Mouse (Mus musculus) lung, postnatal 36 days (tissue): ENCODE results near the gene B230118H07Rik.

Experiments
- DNase-seq: peaks from one replicate; pipeline ENCODE4 v3.0.0; 2022; ENCODE audit warnings: mixed read lengths

The B230118H07Rik gene

DNA sequence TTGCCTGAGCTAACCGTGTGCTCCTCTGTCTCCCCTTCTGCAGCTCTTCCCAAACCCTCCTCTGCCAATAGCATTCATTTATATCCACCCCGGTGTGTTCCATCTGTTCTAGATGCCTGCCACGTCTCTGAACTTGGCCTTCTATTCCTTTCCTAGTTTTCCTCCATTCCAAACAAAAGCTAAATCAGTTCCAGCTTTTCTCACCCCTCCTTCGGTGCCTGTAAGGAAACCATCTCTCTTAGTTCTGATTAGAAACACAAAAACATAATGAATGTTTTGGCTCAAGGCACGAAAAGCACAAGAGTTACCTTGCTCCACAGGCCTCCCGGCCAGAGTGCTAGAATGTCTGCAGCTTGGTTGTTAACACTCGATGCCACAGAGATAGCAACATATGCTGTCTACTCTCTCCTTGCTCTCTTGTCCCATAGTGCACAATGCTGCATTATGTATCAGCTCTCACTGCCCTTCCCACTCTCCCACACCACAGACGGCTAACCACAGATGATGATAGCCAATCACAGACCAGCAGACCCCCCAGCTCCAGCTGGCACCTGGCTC is at the start of gene B230118H07Rik, which contains the start of gene Rag1:
B230118H07Rik (minus strand) TSS at position 419 of the 558 bp plus-strand sequence.
Rag1 (minus strand) TSS at position 388 of the 558 bp plus-strand sequence.
- no peak for DNase-seq

GRCm38 (mm10) chr2:101695584-101695983 is 46.3 kb upstream of the B230118H07Rik start:
- DNase-seq, result no peak

DNA sequence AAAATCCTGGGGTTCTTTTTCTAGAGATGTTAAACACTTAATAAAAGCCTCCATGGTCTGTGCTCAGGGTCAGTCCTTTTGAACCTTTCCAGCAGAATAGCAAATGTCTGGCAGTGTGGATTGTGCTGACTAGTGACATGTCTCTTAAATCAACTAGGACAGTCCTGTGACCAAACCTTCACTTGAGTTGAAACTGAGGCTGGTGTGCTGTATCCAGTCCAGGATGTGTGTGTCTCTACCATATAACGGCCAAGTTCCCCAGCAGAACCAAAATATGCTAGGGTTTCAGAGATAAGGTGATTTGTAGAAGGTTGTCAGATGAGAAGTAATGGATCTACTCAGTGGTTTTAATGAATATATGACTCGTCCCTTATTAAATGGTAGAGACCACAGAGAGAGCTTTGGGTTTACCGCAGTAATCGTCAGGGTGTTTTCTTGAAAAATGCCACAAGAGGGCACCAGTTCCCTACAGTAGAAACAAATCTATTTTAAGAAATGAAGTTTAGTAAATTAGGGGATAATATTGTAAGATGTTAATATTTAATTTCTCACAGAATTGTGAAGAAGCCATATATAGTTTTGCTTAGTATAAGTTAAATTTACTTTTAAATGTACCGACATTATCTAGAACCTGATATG is 44.4 kb upstream of the B230118H07Rik start:
- peak; percentile 47 for DNase-seq

DNA sequence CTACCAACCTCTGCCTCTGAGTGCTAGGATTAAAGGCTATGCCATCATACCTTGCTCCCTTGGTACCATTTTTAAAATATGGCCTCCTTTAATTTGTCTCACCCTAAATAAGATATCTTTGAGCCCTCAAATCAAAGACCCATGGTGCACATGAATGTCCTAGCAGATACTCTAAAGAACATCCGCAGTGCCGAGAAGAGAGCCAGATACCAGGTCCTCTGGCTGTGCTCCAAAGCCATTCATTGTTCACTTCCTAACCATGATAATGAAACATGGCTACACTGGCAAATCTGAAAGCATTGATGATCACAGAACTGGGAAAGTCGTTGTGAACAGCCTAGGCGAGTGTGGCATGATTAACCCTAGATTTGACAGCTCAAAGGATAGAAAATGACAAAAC is 43.7 kb upstream of the B230118H07Rik start:
- no peak for DNase-seq

DNA sequence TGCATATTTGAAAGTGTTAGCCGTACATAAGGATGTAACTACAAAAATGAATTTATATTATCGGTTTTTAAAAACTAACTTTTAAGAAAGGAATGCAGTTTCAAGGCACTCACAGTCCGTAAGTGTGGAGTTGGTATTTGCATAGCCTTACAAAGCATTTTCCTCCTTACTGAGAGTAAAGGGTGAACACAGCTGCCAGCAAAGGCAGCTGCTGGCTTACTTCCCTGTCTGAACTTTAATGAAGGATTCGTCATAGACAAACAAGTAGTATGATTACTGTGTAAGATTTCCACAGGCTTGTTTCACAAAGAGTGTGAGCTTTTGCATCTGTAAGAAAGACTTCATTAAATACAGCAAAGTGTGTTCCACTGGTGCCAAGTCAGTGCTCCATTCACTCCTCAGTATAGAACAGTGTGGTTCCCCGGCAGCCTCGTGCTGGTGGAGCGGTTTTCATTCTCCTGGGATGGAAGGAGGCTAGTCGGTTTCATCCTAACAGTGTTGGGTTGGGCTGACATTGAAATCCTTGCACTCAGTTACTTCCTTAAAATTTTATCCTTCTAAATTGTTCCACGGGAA is 41.0 kb upstream of the B230118H07Rik start:
- peak; percentile 43 for DNase-seq

DNA sequence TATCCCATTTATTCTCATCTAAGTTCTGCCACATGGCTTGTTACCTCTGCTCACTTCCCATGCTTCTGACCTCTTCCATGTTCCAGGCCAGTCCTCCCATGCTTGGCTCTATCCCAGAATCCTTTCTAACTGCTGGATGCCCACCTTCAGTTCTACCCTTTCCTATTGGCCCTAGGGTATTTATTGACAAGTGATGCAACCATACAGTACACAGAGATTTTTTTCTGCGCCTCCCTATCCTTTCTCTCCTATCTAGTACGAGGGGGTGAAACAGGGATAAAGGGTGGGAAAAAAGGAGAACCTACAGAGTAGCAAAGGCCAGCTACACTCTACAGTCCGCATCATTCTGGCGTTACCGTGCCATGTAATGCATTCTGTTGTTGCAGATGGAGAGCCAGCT is 38.7 kb upstream of the B230118H07Rik start:
- no peak for DNase-seq

GRCm38 (mm10) chr2:101684421-101684820 is 35.1 kb upstream of the B230118H07Rik start:
- DNase-seq, result no peak

- DNase-seq, result peak; percentile 28
These were observed 29.9 kb upstream of the B230118H07Rik start for GRCm38 (mm10) chr2:101679164-101679784.

DNA sequence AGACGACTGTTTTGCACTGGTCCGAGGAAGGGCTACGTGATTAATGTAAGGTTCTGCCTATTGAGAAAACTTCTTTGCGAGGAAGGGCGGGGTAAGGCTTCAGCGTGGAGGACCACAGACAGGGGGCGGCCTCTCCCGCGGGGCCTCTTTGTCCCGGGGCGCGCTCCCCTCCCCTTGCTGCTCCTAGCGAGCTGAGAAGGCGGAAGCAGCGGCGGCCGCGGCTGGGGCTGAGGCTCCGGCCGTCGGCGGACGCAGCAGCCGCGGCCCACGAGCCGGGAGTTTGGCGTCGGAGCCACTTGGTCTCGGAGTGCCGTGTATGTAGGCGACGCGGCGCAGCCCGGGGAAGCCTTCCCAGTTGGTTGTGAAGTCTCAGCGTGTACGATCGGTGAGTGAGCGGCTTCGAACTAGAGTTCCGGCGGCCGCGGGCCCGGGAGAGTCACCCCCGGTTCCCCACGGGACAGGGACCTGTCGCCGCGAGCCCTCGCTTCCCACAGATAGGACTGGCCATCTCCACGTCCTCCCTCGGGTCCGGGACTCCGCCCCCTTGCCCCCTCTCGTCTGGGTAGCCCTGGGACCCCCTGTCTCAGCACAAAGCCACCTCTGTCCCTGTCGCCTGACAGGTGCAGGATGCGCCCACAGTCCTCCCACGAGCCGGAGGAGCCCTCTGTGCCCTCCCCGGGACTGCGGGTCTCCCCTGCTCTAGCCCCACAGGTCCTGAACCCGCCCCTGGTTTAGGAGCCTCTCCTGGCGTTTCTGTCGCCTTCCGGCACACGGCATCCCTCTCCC is 29.1 kb upstream of the B230118H07Rik start, which contains the start of gene Traf6:
Traf6 (plus strand) TSS at position 194 of the 786 bp plus-strand sequence.
- DNase-seq, result peak; percentile 93

DNA sequence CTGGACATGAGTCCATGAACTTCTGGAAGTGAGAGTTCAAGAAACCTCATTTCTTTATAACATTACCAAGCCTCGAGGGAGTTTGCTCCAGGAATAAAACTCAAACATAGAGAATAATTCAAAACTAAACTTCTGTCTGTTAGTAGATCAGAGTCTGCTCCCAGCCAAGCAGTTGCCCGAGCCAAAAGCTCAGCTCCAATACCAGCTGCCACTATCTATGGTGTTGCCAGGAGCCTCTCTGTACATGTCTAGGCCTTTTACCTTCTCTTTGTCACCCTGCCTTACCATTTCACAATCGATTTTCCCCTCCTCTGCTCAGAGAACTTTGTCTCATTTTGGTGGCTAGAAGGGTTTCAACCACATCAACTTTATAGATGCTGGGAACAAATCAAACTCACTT is 24.2 kb upstream of the B230118H07Rik start:
- no peak for DNase-seq

GRCm38 (mm10) chr2:101668751-101669150 is 19.4 kb upstream of the B230118H07Rik start:
- DNase-seq, result no peak

DNA sequence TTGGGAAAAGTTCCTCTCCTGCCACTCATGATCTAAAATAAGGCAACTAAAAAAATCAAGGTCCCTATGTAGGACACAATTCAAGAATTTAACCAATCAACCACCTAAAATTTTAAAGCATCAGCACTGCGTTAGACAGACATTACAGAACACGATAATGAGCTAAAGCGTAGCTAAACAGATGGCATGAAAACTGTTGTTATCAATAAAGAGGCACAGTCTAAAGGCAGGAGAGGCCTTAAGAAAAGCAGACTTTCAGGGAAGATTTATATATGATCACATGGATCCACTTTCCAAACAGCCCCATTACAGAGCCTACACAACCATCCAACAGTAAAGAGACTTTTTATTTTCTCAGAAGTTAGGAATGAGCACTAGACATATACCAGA is 16.4 kb upstream of the B230118H07Rik start:
- DNase-seq, result no peak

DNA sequence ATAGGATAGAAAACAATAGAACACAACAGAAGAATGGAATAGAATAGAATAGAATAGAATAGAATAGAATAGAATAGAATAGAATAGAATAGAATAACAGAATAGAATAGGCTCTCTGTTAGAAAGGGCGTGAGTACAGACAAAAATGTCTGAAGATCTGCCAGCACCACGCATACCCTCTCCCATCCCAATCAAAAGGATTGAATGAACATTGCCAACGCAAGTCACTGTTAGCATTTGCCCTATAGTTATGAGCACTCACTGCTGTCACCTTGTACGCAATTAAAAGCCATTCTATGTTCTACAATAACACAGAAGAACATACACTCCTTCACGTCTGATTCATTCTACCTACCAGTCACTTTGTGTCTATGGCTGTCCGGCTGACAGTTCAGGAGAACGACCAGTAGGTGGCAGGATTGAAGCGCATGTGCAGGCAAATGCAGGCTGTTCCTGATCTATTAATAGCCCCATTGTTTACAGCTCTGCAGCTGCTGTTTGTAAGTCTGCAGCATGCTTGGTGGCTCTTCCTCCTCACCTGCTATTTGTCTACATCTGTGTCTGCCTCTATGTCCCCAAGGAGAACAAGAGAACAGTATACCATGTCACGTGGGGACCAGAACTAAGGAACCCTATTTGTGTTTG is 15.8 kb upstream of the B230118H07Rik start:
- peak; percentile 87 for DNase-seq

DNA sequence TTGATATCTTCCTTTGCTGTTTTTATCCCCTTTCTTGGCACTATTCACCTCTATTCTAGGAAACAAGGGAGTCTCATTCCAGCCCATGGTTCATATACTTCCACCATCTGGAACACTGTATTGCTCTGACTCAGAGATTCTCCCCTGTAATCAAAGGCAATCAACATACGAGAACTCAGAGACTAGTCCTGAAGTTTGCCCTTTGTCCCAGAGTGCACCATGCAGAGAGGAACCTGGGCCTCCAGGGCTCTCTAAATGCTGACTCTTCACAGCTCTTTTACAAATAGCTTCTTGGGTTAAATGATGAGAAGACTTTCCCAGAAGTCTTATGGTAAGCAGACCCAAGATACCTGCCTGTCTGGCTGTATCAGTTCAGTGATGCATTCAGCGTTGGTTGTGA is 11.2 kb upstream of the B230118H07Rik start:
- no peak for DNase-seq

- DNase-seq, result peak; percentile 88
These were observed 3.7 kb upstream of the B230118H07Rik start for GRCm38 (mm10) chr2:101652921-101653597.

DNA sequence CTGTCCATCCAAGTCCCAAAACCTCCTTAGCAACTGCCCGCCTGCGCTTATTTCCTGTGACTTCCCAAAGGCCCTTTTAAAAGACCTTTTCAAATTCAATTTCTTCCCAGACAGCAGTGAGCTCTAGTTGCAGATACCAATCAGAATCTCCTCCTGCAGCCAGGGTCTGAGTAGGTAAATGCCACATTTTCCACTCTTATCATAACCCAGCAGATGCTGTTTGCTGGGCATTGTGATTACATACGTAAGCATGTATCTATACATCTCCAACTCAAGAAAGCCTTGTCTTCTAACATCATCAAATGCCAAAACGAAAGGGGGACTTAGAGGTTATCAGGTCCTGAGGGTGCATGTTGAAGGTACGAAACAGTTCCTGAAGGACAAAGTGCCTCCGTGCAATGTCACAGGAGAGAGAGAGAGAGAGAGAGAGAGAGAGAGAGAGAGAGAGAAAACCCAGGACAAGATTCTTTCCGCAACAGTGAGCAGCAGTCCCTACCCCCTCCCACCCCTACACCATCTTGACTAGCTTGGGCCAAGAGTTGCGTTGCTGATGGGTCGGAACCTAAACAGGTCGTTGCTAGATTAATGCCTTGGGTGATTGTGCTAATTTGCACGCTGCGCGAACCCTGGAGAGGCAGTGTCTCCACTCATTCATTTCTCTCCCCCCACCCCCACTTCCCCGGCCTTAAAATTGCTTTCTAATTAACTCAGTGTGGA is 3.0 kb upstream of the B230118H07Rik start:
- DNase-seq, result no peak

GRCm38 (mm10) chr2:101650446-101650845 is 1.1 kb upstream of the B230118H07Rik start:
- no peak for DNase-seq

DNA sequence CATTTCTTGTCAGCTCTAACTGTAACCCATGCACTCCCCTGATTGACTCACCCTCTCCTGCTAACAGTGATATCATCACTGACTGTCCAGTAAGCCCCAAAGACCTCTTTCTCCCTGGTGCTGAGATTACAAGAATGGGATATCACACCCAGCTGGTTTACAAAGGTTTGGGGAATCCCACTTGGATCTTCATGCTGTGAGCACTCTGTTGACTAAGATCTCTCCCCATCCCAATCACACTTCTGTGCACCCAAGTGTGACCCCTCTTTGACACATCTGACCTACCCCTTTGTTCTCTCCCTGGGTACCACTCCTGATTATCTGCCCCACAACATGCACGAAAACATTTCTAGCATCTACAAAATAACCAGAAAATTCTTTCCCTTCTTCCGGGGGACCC is 971 bp downstream of the B230118H07Rik start:
- DNase-seq, result no peak

DNA sequence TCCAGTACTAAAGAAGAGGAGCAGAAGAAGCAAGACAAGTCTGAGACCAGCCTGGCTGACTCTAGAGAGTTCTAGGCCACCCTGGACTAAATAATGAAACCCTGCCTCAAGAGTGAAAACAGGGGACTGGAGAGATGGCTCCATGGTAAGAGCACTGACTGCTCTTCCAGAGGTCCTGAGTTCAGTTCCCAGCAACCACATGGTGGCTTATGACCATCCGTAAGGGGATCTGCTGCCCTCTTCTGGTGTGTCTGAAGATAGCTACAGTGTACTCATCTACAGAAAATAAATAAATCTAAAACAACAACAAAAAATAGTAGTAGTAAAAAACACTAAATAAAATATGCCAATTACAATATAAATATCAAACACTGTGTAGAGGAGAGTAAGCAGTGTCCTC is 3.5 kb downstream of the B230118H07Rik start:
- no peak for DNase-seq

- no peak for DNase-seq
These were observed 9.4 kb downstream of the B230118H07Rik start for GRCm38 (mm10) chr2:101639840-101640350.
